Mouse (Mus musculus) small intestine, adult 2 months (tissue): ENCODE data around the gene Nifk.

ENCODE experiments used
- CTCF ChIP-seq: fragments of 200-500 bp; IDR thresholded peaks from 2 replicates; pipeline ENCODE4 v1.5.1; 2012; ENCODE audit warnings: low read depth, mild to moderate bottlenecking, control low read depth, inconsistent platforms, low read length, moderate library complexity, mixed read lengths; ENCODE audit not compliant: insufficient replicate concordance, insufficient read length; ENCODE audit errors: extremely low read depth
- POLR2A ChIP-seq: fragments of 200-500 bp; IDR thresholded peaks from 2 replicates; pipeline ENCODE4 v1.6.1; 2012; ENCODE audit warnings: low read depth, mild to moderate bottlenecking, control low read depth, inconsistent platforms, low read length, moderate library complexity

GRCm38 (mm10) chr1:118359071-118359761 lies 37.6 kb downstream of the Nifk start:
- TF ChIP-seq CTCF (no peak), POLR2A (no peak)
